8 mouse cellular contexts compared by ENCODE assay signal in genomic region chr11:69914372-69914764, GRCm38 (mm10). TPM values are rescaled to one million over a fixed set of nuclear protein-coding genes. Genes with fewer than 3 reads are reported as not detected.
DNase-seq lines count a peak whose midpoint lies in the region; ATAC-seq and TF ChIP-seq lines count a peak whose summit lies in the region.

No protein-coding gene starts in this region.

- no peaks in the 10 kb centered on the region for H3K27me3 ChIP-seq in heart, embryonic 15.5 days
- H3K27me3 ChIP-seq in MEL (ENCODE audit: control insufficient read depth in 1 of 2, insufficient read depth in 2 of 2, low read length in 2 of 2), result no peaks in the 10 kb centered on the region
- no peaks in the 10 kb centered on the region for H3K27me3 ChIP-seq in forebrain, embryonic 15.5 days
- no peaks in the 10 kb centered on the region for H3K27me3 ChIP-seq in liver, embryonic 15.5 days

- H3K36me3 ChIP-seq in heart, embryonic 15.5 days, result peaks cover 80% of the 10 kb centered on the region
- H3K36me3 ChIP-seq in MEL (ENCODE audit: control insufficient read depth in 1 of 2, insufficient read depth in 2 of 2, low read length in 2 of 2), result peaks cover 19 to 50% of the 10 kb centered on the region in 2 experiments
- H3K36me3 ChIP-seq in forebrain, embryonic 15.5 days, result peaks cover 81% of the 10 kb centered on the region
- peaks cover 88% of the 10 kb centered on the region for H3K36me3 ChIP-seq in liver, embryonic 15.5 days (replicated peaks)

- H3K4me3 ChIP-seq in heart, embryonic 15.5 days, result peak overlapping the region; percentile 83
- peak overlapping the region; percentile 58 to 78 for H3K4me3 ChIP-seq in MEL (ENCODE audit: control insufficient read depth in 1 of 2, insufficient read depth in 1 of 2, low read depth in 2 of 2, low read length in 2 of 2)
- H3K4me3 ChIP-seq in forebrain, embryonic 15.5 days, result peak overlapping the region; percentile 86
- H3K4me3 ChIP-seq in liver, embryonic 15.5 days (replicated peaks), result peak overlapping the region; percentile 86

- TF ChIP-seq RAD21 in MEL (IDR thresholded peaks at IDR 0.05; ENCODE audit: low read depth, low read length), result no peak

- no peak for TF ChIP-seq POLR2A in MEL (IDR thresholded peaks at IDR 0.05; ENCODE audit: control insufficient read depth in 1 of 2, insufficient read depth in 1 of 2, low read depth in 1 of 2, low read length in 2 of 2, poor library complexity in 1 of 2)

- H3K4me2 ChIP-seq in heart, embryonic 15.5 days, result peak overlapping the region; percentile 93
- peak overlapping the region; percentile 91 for H3K4me2 ChIP-seq in forebrain, embryonic 15.5 days (replicated peaks)
- H3K4me2 ChIP-seq in liver, embryonic 15.5 days, result peak overlapping the region; percentile 90

- TF ChIP-seq EP300 in MEL (IDR thresholded peaks at IDR 0.05; ENCODE audit: low read depth in 1 of 2, low read length in 2 of 2), result no peak

- 2% methylated on average over 17 of the region's 17 CpGs for WGBS in heart, embryonic 15.5 days
- WGBS in forebrain, embryonic 15.5 days, result 1% methylated on average over 17 of the region's 17 CpGs
- WGBS in liver, embryonic 15.5 days (ENCODE audit: insufficient replicate concordance), result under 1% methylated on average over 17 of the region's 17 CpGs

- peak overlapping the region; percentile 91 for H3K27ac ChIP-seq in heart, embryonic 15.5 days
- H3K27ac ChIP-seq in MEL (ENCODE audit: control insufficient read depth, low read depth, low read length), result peak overlapping the region; percentile 74
- peak overlapping the region; percentile 89 for H3K27ac ChIP-seq in forebrain, embryonic 15.5 days (replicated peaks)
- peak overlapping the region; percentile 97 for H3K27ac ChIP-seq in liver, embryonic 15.5 days (replicated peaks)

- H3K4me1 ChIP-seq in heart, embryonic 15.5 days (replicated peaks), result peaks cover 42% of the 10 kb centered on the region
- H3K4me1 ChIP-seq in MEL (ENCODE audit: control insufficient read depth in 1 of 2, insufficient read depth in 2 of 2, low read length in 2 of 2), result peaks cover 4 to 51% of the 10 kb centered on the region in 2 experiments
- H3K4me1 ChIP-seq in forebrain, embryonic 15.5 days, result peaks cover 39% of the 10 kb centered on the region
- H3K4me1 ChIP-seq in liver, embryonic 15.5 days (replicated peaks), result peaks cover 62% of the 10 kb centered on the region

- no peak for ATAC-seq in heart, embryonic 15.5 days (replicated peaks; ENCODE audit: insufficient number of reproducible peaks, insufficient read depth, low FRiP score, low read depth)
- ATAC-seq in forebrain, embryonic 15.5 days (replicated peaks), result no peak
- peak; percentile 24; the same call in 1 of the 2 replicates for ATAC-seq in liver, embryonic 15.5 days (ENCODE audit: insufficient read depth)
- ATAC-seq in CD4-positive, CD25-positive, alpha-beta regulatory T cell, adult 4 months, result no peak

- peak overlapping the region; percentile 79 for H3K9ac ChIP-seq in heart, embryonic 15.5 days
- H3K9ac ChIP-seq in MEL (ENCODE audit: control insufficient read depth, low read depth, low read length, poor library complexity, severe bottlenecking), result peak overlapping the region; percentile 77
- peak overlapping the region; percentile 94 for H3K9ac ChIP-seq in forebrain, embryonic 15.5 days (replicated peaks)
- H3K9ac ChIP-seq in liver, embryonic 15.5 days, result peak overlapping the region; percentile 90

- H3K9me3 ChIP-seq in heart, embryonic 15.5 days (replicated peaks), result no peaks in the 10 kb centered on the region
- H3K9me3 ChIP-seq in MEL (replicated peaks; ENCODE audit: insufficient read depth, low read length), result no peaks in the 10 kb centered on the region
- H3K9me3 ChIP-seq in forebrain, embryonic 15.5 days, result no peaks in the 10 kb centered on the region
- no peaks in the 10 kb centered on the region for H3K9me3 ChIP-seq in liver, embryonic 15.5 days (replicated peaks)

- no peak for DNase-seq in heart, postnatal 4 days
- peak; percentile 87 for DNase-seq in MEL (ENCODE audit: low read depth, low spot score)
- no peak for DNase-seq in frontal cortex, postnatal 14 days (ENCODE audit: low spot score in 2 of 2)
- DNase-seq in ovary, postnatal 36 days (ENCODE audit: low spot score), result no peak

- TF ChIP-seq CTCF in MEL (IDR thresholded peaks at IDR 0.05 in 2 of 3, conservative IDR thresholded peaks at IDR 0.05 in 1 of 3; ENCODE audit: control insufficient read depth in 1 of 3, insufficient read depth in 1 of 3, low read depth in 2 of 3, low read length in 3 of 3, poor library complexity in 1 of 3, severe bottlenecking in 1 of 3), result no peak

- H3K79me2 ChIP-seq in MEL (ENCODE audit: control insufficient read depth, insufficient read depth, low read length, poor library complexity), result peaks cover 42% of the 10 kb centered on the region

TF ChIP-seq in MEL, 35 proteins besides CTCF, POLR2A, EP300 and RAD21:
- no peak for TF ChIP-seq NRF1 (IDR thresholded peaks at IDR 0.05; ENCODE audit: insufficient read depth, low read depth, low read length, poor library complexity, severe bottlenecking)
- no peak for TF ChIP-seq CHD2 (IDR thresholded peaks at IDR 0.05; ENCODE audit: low read length)
- peak; percentile 76; the same call in 1 of the 2 replicates for TF ChIP-seq SIN3A (IDR thresholded peaks at IDR 0.05; ENCODE audit: low read length)

RNA-seq across cellular contexts. Expression of gene Gps2, which starts 0.7 kb away (rescaled TPM):
- polyA plus RNA-seq in heart, embryonic 15.5 days (2015; fragmentation: Nextera tagmentation; extraction: Ambion mirVana), result 44.8 and 54.9 TPM in 2 replicates
- total RNA-seq in heart, postnatal 4 days (2021), result 10 to 100 TPM; 29.6 to 33.0 TPM
- total RNA-seq in MEL (2012; rRNA removed), result 64.5 and 78.0 TPM in 2 replicates
- polyA plus RNA-seq in MEL (2012; ENCODE audit: insufficient read depth in 1 of 2, insufficient read length in 2 of 2, low read depth in 1 of 2, low replicate concordance in 2 of 2, missing spikeins in 1 of 2), result 100 to 1,000 TPM in 1 of 2 experiments, not detected in 1; 113 TPM
- 79.6 and 92.2 TPM in 2 replicates for polyA plus RNA-seq in forebrain, embryonic 15.5 days (2015; fragmentation: Nextera tagmentation; extraction: Ambion mirVana)
- 90.6 and 98.4 TPM in 2 replicates for polyA plus RNA-seq in liver, embryonic 15.5 days (2015; fragmentation: Nextera tagmentation; extraction: Ambion mirVana)
- polyA plus RNA-seq in CD4-positive, CD25-positive, alpha-beta regulatory T cell, adult 4 months (2017; shearing (Covaris generic)), result 100 to 1,000 TPM; 120 to 134 TPM

RNA-seq across cellular contexts. Expression of gene Eif5a, which starts 7.4 kb away (rescaled TPM):
- 975 and 1,130 TPM in 2 replicates for polyA plus RNA-seq in heart, embryonic 15.5 days (2015; fragmentation: Nextera tagmentation; extraction: Ambion mirVana)
- total RNA-seq in heart, postnatal 4 days (2021), result 100 to 1,000 TPM; 550 to 556 TPM
- total RNA-seq in MEL (2012; rRNA removed), result 1,428 and 1,539 TPM in 2 replicates
- polyA plus RNA-seq in MEL (2012; ENCODE audit: insufficient read depth in 1 of 2, insufficient read length in 2 of 2, low read depth in 1 of 2, low replicate concordance in 2 of 2, missing spikeins in 1 of 2), result 1,000 to 10,000 TPM; 1,272 to 3,185 TPM
- polyA plus RNA-seq in forebrain, embryonic 15.5 days (2015; fragmentation: Nextera tagmentation; extraction: Ambion mirVana), result 1,167 and 1,257 TPM in 2 replicates
- 1,245 and 1,257 TPM in 2 replicates for polyA plus RNA-seq in liver, embryonic 15.5 days (2015; fragmentation: Nextera tagmentation; extraction: Ambion mirVana)
- polyA plus RNA-seq in CD4-positive, CD25-positive, alpha-beta regulatory T cell, adult 4 months (2017; shearing (Covaris generic)), result 1,000 to 10,000 TPM; 1,067 to 1,377 TPM

RNA-seq across cellular contexts. Expression of gene Neurl4, which starts 13.5 kb away (rescaled TPM):
- 5.2 and 7.0 TPM in 2 replicates for polyA plus RNA-seq in heart, embryonic 15.5 days (2015; fragmentation: Nextera tagmentation; extraction: Ambion mirVana)
- total RNA-seq in heart, postnatal 4 days (2021), result 10 to 100 TPM; 45.8 to 48.5 TPM
- 47.3 and 58.0 TPM in 2 replicates for total RNA-seq in MEL (2012; rRNA removed)
- 10 to 100 TPM in 1 of 2 experiments, not detected in 1; 50.9 TPM for polyA plus RNA-seq in MEL (2012; ENCODE audit: insufficient read depth in 1 of 2, insufficient read length in 2 of 2, low read depth in 1 of 2, low replicate concordance in 2 of 2, missing spikeins in 1 of 2)
- polyA plus RNA-seq in forebrain, embryonic 15.5 days (2015; fragmentation: Nextera tagmentation; extraction: Ambion mirVana), result 18.5 and 23.0 TPM in 2 replicates
- 2.7 and 3.1 TPM in 2 replicates for polyA plus RNA-seq in liver, embryonic 15.5 days (2015; fragmentation: Nextera tagmentation; extraction: Ambion mirVana)
- 1 to 10 TPM; 8.3 to 9.1 TPM for polyA plus RNA-seq in CD4-positive, CD25-positive, alpha-beta regulatory T cell, adult 4 months (2017; shearing (Covaris generic))

RNA-seq across cellular contexts. Expression of gene 2810408A11Rik, which starts 13.6 kb away (rescaled TPM):
- polyA plus RNA-seq in heart, embryonic 15.5 days (2015; fragmentation: Nextera tagmentation; extraction: Ambion mirVana), result 3.7 and 5.8 TPM in 2 replicates
- 1 to 10 TPM; 5.2 to 6.2 TPM for total RNA-seq in heart, postnatal 4 days (2021)
- total RNA-seq in MEL (2012; rRNA removed), result 0.69 and 0.81 TPM in 2 replicates
- 1 to 10 TPM in 1 of 2 experiments, not detected in 1; 1.3 TPM for polyA plus RNA-seq in MEL (2012; ENCODE audit: insufficient read depth in 1 of 2, insufficient read length in 2 of 2, low read depth in 1 of 2, low replicate concordance in 2 of 2, missing spikeins in 1 of 2)
- 19.9 and 20.7 TPM in 2 replicates for polyA plus RNA-seq in forebrain, embryonic 15.5 days (2015; fragmentation: Nextera tagmentation; extraction: Ambion mirVana)
- 0.89 and 1.0 TPM in 2 replicates for polyA plus RNA-seq in liver, embryonic 15.5 days (2015; fragmentation: Nextera tagmentation; extraction: Ambion mirVana)
- 1 to 10 TPM; 1.6 to 2.0 TPM for polyA plus RNA-seq in CD4-positive, CD25-positive, alpha-beta regulatory T cell, adult 4 months (2017; shearing (Covaris generic))

RNA-seq across cellular contexts. Expression of gene Acap1, which starts 19.0 kb away (rescaled TPM):
- 4.5 and 14.8 TPM in 2 replicates for polyA plus RNA-seq in heart, embryonic 15.5 days (2015; fragmentation: Nextera tagmentation; extraction: Ambion mirVana)
- 1 to 10 TPM; 2.8 to 3.2 TPM for total RNA-seq in heart, postnatal 4 days (2021)
- 20.7 and 33.4 TPM in 2 replicates for total RNA-seq in MEL (2012; rRNA removed)
- 10 to 100 TPM in 1 of 2 experiments, not detected in 1; 42.2 TPM for polyA plus RNA-seq in MEL (2012; ENCODE audit: insufficient read depth in 1 of 2, insufficient read length in 2 of 2, low read depth in 1 of 2, low replicate concordance in 2 of 2, missing spikeins in 1 of 2)
- 0.48 and 0.51 TPM in 2 replicates for polyA plus RNA-seq in forebrain, embryonic 15.5 days (2015; fragmentation: Nextera tagmentation; extraction: Ambion mirVana)
- 5.9 and 7.2 TPM in 2 replicates for polyA plus RNA-seq in liver, embryonic 15.5 days (2015; fragmentation: Nextera tagmentation; extraction: Ambion mirVana)
- 100 to 1,000 TPM; 256 to 383 TPM for polyA plus RNA-seq in CD4-positive, CD25-positive, alpha-beta regulatory T cell, adult 4 months (2017; shearing (Covaris generic))
